Mouse (Mus musculus) megakaryocyte, embryonic 14.5 days (primary cell): Measurements from ENCODE around the gene Spag9.

Experiments used
- FLI1 ChIP-seq: IDR thresholded peaks from 2 replicates; pipeline ENCODE4 v1.6.1; 2012; ENCODE audit warnings: low read length, inconsistent platforms, mixed read lengths
- GATA1 ChIP-seq: IDR thresholded peaks from 3 replicates; pipeline ENCODE4 v1.6.1; 2012; ENCODE audit warnings: mixed read lengths, low read length, inconsistent platforms, borderline replicate concordance

GRCm38 (mm10) chr11:93996306-93997140 lies 632 bp downstream of the Spag9 start:
- TF ChIP-seq FLI1 (no peak), GATA1 (no peak)
